Mouse (Mus musculus) adrenal gland, adult 8-10 months (tissue): Measurements from ENCODE around the gene Mcm3ap. TPM values are rescaled to one million over a fixed set of nuclear protein-coding genes. Genes with fewer than 3 reads are reported as not detected.
A peak's percentile ranks its signal among the peaks of the same experiment; 100 is the strongest.

Experiments used
- DNase-seq: peaks from one replicate; pipeline ENCODE4 v3.0.0; 2022
- total RNA-seq, 4 experiments: library from RNA; stranded (reverse); gene quantifications; 2 replicates each; pipeline ENCODE4 v1.2.4; 2022

Mcm3ap gene
- total RNA-seq = 10 to 100 TPM; 32.2 to 46.7 (median 40.8) TPM

DNA sequence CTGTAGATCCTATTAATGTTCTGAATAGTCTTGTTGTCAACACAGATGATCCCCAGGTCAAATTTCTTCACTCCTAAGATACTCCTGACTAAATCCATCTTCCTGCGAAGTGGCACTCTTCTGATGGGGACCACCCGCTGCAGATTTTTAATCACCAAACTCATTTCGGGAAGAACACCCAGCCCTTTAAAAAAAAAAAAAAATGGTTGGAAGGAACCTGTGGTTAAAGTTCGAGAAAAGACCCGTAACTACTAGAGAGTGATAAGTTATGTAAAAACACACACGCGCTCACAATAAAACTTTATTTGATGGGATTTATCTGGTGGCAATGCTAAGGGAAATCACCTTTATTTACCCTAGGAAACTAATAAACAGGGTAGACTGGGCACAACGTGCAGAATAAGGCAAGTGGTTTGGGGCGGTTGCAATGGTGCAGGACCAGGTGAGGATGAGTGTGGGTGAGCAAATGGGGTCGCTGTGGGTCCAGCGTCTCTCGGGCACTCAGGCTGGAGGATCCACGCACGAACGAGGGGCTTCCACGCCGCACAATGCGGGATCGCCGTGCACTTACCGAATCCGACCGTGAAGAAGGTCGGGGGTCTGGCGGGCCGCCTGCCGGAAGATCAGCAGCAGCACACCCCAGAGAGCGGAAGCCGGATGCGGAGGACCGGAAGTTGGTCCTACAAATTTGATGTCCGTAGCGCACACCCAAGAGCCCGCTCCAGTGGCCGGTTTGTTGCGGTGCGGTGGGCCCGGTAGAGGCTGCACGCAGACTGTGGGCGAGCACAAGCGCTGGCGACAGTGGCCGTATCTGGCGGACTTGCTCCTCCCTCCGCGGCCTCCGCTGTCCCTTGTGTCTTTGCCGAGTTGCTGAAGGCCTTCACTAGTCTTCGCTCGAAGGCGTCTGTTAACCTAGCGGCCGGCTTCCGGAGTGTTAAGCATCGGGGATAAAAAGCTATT lies at the start of gene Mcm3ap, which contains the start of gene Ybey:
Gene Mcm3ap (plus strand): TSS at position 725 of the 960 bp plus-strand sequence.
Gene Ybey (minus strand): TSS at position 912 of the 960 bp plus-strand sequence.
- peak; percentile 77 for DNase-seq

- no peak for DNase-seq
These were observed 43.1 kb upstream of the Mcm3ap start for GRCm38 (mm10) chr10:76425674-76426073.

DNA sequence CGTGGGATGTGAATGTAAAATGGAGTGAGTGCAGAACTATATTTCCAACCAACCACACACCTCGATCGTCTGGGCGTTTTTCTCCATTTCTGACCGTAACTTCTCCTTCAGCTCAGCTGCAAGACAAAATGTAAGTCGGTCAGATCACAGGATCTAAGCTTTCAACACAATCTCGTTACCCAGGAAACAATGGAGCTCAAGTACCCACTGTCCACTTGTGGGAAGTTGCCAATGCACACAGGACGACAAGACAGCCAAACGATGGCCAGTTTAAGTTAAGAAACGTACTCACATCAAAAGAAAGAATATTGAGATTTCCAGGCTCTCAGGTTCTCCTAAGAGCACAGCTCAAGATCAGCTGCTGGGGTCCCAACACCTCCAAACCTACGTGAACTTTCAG lies 34.8 kb upstream of the Mcm3ap start:
- no peak for DNase-seq

GRCm38 (mm10) chr10:76439107-76439890 lies 29.4 kb upstream of the Mcm3ap start:
- DNase-seq = no peak

DNA sequence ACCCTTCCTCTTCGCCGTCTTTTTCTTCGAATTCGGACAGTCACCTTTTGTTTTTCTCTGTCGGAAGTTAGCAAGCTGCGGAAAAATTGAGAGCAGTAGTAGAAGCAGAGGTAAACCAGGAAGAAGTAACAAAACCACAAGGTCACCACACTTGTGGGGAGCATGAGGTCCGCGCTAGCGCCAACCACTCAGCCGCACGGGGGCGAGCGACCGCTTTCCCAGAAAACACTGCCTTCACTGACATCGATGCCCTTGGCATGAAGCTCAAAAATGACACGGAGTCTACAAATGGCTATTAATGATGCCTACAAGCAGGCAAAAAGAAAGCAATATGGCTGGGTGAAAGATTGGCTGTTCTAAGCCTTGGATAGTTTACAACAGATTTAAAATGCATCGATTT lies 28.4 kb upstream of the Mcm3ap start, which contains the start of gene AC141477.1:
Gene AC141477.1 (minus strand): TSS at position 164 of the 400 bp plus-strand sequence.
- no peak for DNase-seq

DNA sequence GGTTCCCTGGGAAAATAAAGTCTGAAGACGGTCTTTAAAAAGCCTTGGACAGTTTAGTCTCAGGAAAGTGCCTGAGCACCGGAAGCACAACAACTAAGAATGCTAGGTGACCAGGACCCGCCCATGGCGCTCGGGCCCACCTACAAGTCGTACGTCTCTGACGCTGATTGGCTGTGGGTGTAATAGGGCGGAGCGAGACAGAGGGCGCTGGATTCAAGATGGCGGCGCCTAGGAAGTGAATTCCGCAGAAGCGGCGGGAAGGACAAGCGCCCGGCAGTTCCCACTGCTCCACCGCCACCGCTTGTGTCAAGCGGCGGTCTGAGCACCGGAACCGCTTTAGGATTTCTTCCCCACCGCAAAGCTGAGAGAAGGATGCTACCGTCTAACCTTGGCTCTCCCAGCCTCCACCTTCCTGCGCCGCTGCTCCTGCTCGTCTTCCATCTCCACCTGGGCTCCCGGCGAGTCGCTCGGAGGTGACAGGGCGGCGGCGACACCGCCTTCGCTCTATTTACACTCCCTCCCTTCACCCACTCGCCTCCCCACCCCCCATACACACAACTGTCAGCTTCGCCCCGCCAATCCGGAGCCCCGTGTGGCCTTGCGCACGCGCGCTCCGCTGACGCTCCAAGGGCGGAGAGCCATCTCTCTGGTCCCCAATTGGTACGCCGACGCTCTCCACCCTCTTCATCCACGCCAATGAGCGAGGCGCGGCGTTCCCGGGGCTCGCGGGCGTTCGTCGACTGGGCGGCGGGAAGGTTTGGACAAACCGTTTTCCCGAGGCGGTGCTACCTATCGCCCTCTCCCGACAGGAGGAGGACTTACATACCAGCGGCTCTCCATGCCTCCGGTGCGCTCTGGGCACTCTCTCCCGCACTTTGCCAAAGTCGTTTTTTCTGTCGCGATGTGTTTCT lies 26.3 kb upstream of the Mcm3ap start, which contains the start of gene Pcnt:
Gene Pcnt (minus strand): TSS at position 609 of the 911 bp plus-strand sequence.
- peak; percentile 97 for DNase-seq

- no peak for DNase-seq
These were observed 22.6 kb upstream of the Mcm3ap start for GRCm38 (mm10) chr10:76445996-76446681.

DNA sequence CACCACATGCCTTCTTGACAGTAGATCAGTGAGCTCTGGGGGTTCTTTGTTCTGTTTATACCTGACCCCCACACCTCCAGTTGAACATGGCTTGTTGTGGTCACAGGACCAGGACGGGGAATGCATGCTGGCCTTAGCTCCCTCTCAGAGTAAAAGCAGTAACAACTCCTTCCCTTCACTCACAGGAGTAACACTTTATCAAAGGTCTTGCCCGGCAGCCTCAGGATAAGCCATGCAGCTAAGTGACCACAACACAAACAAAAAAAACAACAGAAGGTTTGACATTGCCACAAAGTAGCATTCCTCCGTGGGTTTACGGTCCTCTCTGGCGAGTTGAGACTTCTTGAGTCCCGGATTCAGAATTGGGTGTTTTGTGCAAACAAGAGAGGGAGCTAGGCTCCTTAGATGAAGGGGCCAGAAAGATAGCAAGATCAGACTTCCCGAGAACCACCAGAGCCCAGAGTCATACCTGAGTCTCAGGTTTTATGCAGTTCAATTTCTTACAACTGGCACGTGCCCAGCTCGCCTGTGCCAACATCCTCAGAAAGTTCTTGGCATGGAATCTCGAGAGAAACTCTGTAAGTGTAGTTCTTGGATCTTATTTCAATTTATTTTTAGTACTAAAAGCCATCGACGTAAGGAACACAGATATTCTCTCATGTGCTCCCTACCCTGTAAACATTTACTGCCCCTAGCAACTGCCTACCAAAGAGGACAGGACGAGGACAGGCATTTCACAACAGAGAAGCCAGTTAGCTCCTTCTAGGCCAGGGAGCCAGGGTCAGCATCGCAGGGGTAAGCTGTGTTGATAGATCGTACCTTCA lies 21.1 kb upstream of the Mcm3ap start:
- no peak for DNase-seq

- no peak for DNase-seq
These were observed 19.9 kb upstream of the Mcm3ap start, which contains the start of gene 2610028H24Rik for GRCm38 (mm10) chr10:76448851-76449250. Gene 2610028H24Rik, plus strand, starts transcription at chr10:76449081.

DNA sequence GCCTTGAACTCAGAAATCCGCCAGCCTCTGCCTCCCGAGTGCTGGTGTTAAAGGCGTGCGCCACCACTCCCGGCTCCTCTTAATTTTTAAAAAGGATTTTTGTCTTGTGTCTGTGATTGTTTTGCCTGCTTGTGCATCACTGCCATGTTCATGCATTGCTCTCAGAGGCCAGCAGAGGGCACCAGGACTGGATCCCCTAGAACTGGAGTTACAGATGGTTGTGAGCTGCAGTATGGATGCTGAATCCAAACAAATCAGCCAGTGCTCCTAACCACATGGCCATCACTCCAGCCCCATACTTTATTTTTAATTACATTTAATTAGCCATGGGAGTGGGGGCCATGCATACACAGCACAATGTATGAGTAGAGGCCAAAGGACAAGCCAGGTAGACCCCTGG lies 13.4 kb upstream of the Mcm3ap start:
- no peak for DNase-seq

DNA sequence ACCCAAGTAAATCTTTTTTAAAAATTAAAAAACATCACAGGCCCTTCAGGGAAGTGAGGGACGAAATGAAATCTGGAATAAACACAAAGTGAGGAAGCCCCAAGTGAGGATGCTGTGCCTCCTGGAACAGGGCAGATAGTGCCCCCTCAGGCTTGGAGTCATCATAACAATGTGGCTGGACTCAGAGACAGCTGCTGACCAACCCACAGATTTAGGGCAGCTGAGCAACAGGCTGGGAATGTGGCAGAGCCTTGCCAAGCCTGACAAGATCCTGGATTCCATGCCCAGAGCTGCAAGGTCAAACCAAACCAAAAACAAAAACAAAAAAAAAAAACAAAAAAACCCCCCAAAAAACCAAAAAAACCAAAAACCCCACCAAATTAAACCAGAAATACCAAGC lies 7.5 kb upstream of the Mcm3ap start:
- no peak for DNase-seq

DNA sequence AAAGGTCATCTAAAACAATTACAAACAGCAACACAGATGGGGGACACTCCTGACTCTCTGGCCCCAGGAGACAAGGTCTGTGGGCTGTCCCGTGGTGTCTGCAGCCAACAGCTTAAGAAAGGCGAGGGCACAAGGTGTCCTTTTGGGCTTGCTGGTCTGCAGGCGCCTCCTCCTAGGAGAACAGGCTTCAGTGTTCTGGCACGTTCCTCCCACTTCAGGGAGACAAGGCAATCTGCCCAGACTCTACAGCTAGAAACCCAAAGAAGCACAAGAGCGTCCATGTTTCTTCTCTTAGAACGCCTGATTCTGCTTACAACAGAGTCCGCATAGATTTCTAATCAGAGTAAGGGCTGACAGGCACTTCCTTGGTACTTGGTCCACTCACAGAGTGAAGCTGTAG lies 6.4 kb upstream of the Mcm3ap start:
- no peak for DNase-seq

GRCm38 (mm10) chr10:76462721-76463120 lies 6.0 kb upstream of the Mcm3ap start:
- DNase-seq = no peak

GRCm38 (mm10) chr10:76473759-76474158 lies 5.0 kb downstream of the Mcm3ap start:
- no peak for DNase-seq

DNA sequence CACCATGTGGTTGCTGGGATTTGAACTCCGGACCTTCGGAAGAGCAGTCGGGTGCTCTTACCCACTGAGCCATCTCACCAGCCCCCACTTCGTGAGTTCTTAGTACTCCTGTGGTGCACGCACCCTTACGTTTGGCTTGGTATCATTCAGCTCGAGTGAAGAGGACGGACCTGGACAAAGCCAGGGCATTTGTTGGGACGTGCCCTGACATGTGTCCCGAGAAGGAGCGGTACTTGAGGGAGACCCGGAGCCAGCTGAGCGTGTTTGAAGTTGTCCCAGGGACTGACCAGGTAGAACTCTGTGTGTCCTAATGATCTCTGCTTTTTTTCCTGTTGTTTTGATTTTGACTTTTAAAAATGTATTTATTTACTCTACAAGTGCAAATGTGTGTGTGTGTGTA lies 12.1 kb downstream of the Mcm3ap start:
- DNase-seq = no peak

- DNase-seq = no peak
These were observed 12.8 kb downstream of the Mcm3ap start for GRCm38 (mm10) chr10:76481480-76481879.

DNA sequence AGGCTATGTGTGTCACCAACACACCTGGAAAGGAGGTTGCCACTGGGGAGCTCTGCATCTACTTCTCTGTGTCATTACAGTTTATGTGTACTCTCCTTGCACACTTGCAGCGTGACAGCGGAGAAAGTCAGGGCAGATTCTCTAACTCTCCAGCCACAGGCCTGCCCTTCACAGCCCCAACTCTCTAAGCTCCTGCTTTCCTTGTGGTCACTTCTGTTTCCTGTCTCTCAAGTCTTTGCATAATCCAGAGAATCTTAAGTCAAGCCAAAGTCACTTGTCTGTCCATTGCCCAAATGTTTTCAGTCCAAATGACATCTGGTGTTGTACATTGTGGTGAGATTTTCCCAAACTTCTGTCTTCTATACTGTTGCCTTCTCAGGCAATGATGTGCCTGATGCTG lies 17.6 kb downstream of the Mcm3ap start:
- no peak for DNase-seq

DNA sequence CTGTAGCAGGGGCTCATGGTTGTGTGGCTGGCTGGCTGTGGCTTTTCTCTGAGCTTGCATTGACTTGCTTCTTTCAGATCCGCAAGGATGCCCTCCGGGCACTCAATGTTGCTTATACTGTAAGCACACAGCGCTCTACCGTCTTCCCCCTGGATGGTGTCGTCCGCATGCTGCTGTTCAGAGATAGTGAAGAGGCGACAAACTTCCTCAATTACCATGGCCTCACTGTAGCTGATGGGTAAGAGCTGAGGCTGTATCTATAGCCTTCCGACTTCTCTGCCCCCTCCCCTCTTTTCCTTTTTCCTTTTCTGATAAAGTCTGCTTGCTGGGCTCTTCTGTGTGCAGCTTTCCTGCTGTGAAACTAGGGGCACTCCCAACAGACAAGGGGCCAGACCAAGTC lies 19.5 kb downstream of the Mcm3ap start:
- DNase-seq = no peak

GRCm38 (mm10) chr10:76489205-76489604 lies 20.5 kb downstream of the Mcm3ap start:
- DNase-seq = no peak

- no peak for DNase-seq
These were observed 24.8 kb downstream of the Mcm3ap start for GRCm38 (mm10) chr10:76493527-76493926.
